ENCODE assay signal across 14 mouse cellular contexts in the genomic region with DNA sequence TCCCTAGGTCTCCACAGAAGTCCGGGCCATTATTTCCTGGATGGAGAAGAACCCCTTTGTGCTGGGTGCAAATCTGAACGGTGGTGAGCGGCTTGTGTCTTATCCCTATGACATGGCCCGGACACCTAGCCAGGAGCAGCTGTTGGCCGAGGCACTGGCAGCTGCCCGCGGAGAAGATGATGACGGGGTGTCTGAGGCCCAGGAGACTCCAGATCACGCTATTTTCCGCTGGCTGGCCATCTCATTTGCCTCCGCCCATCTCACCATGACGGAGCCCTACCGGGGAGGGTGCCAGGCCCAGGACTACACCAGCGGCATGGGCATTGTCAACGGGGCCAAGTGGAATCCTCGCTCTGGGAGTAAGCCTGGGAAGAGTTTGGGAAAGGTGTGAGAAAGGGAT. TPM values are rescaled to one million over a fixed set of nuclear protein-coding genes. Genes with fewer than 3 reads are reported as not detected.
DNase-seq lines count a peak whose midpoint lies in the region.
"Had no signal": no experiment of that assay in that cellular context is flagged by ENCODE, and none has a peak within 500 bp of the region (broad histone marks: within the 10 kb centered on the region; RNA-seq: fewer than 3 reads in every experiment).

No protein-coding gene starts in this region.

- DNase-seq in gastrocnemius, adult 18-20 months (ENCODE audit: low spot score): peak; percentile 79
- no peak for DNase-seq in gastrocnemius, postnatal 4 days (ENCODE audit: low spot score in 2 of 2)
- DNase-seq in gastrocnemius, adult 8-10 months (ENCODE audit: low spot score in 2 of 2): peak; percentile 66 to 77
- DNase-seq in gastrocnemius, postnatal 25 days: peak; percentile 74
- DNase-seq in MN1 (ENCODE audit: low spot score): no peak
- DNase-seq in left cerebral cortex, adult 18-20 months (ENCODE audit: low spot score in 2 of 2): no peak
- DNase-seq: adrenal gland, adult 2 months; adrenal gland, postnatal 14 days; cerebellum, adult 8-10 months; heart, adult 11 months; kidney, adult 11 months had no signal

RNA-seq across cellular contexts. Expression of a gene that starts 8.0 kb away (rescaled TPM):
- 10 to 100 TPM; 44.5 to 45.6 TPM for total RNA-seq in gastrocnemius, adult 18-20 months (2021)
- total RNA-seq in gastrocnemius, postnatal 4 days (2021): 10 to 100 TPM; 54.1 to 61.3 TPM
- 10 to 100 TPM; 44.6 to 47.3 (median 47.0) TPM for total RNA-seq in gastrocnemius, adult 8-10 months (2022)
- total RNA-seq in gastrocnemius, postnatal 25 days (2021): 10 to 100 TPM; 34.8 to 37.6 TPM
- total RNA-seq in left cerebral cortex, adult 18-20 months (2021): 10 to 100 TPM; 27.1 to 29.0 TPM

RNA-seq across cellular contexts. Expression of a gene that starts 8.3 kb away (rescaled TPM):
- total RNA-seq in gastrocnemius, adult 18-20 months (2021): 10 to 100 TPM; 61.2 to 83.6 TPM
- 10 to 100 TPM; 60.9 to 68.2 TPM for total RNA-seq in gastrocnemius, postnatal 4 days (2021)
- total RNA-seq in gastrocnemius, adult 8-10 months (2022): 10 to 100 TPM; 50.7 to 96.4 (median 75.2) TPM
- 10 to 100 TPM; 23.9 to 31.3 TPM for total RNA-seq in gastrocnemius, postnatal 25 days (2021)
- total RNA-seq in left cerebral cortex, adult 18-20 months (2021): 10 to 100 TPM; 21.4 to 23.5 TPM
- total RNA-seq: G1E had no signal

RNA-seq across cellular contexts. Expression of a gene that starts 28.5 kb away (rescaled TPM):
- total RNA-seq in gastrocnemius, adult 18-20 months (2021): not detected
- not detected for total RNA-seq in gastrocnemius, postnatal 4 days (2021)
- total RNA-seq in gastrocnemius, adult 8-10 months (2022): not detected
- not detected for total RNA-seq in gastrocnemius, postnatal 25 days (2021)
- not detected for total RNA-seq in left cerebral cortex, adult 18-20 months (2021)
- total RNA-seq: adrenal gland, adult 2 months; adrenal gland, postnatal 14 days; G1E; gastrocnemius, postnatal 36 days; hematopoietic stem cell, adult 5-6 weeks had no signal

RNA-seq across cellular contexts. Expression of a gene that starts 32.3 kb away (rescaled TPM):
- total RNA-seq in gastrocnemius, adult 18-20 months (2021): 1 to 10 TPM; 2.0 to 2.3 TPM
- total RNA-seq in gastrocnemius, postnatal 4 days (2021): 1 to 10 TPM; 8.4 to 8.9 TPM
- 1 to 10 TPM; 1.6 to 2.5 (median 2.0) TPM for total RNA-seq in gastrocnemius, adult 8-10 months (2022)
- total RNA-seq in gastrocnemius, postnatal 25 days (2021): 1 to 10 TPM; 1.8 to 2.8 TPM
- 10 to 100 TPM in 1 of 2 experiments, 1 to 10 TPM in 1; 8.2 to 11.4 TPM for total RNA-seq in left cerebral cortex, adult 18-20 months (2021)

Comparison
In these comparisons a context has a peak if more than half of its experiments do, and no peak if none do; other contexts are left out.
1. DNase-seq: peak in gastrocnemius, adult 18-20 months (single experiment), gastrocnemius, adult 8-10 months (2 of 2) and gastrocnemius, postnatal 25 days (single experiment); none in gastrocnemius, postnatal 4 days (0 of 2), MN1 (single experiment) and left cerebral cortex, adult 18-20 months (0 of 2).